Mouse (Mus musculus): ENCODE data around the gene Pygo2.
A peak's percentile ranks its signal among the peaks of the same experiment; 100 is the strongest.
"Not testable (repeated sequence)": the region's sequence is repeated elsewhere in the genome, so short reads cannot be mapped to it uniquely, and the experiment has no call there.

The Pygo2 gene

GRCm38 (mm10) chr3:89420421-89420820 is 9.6 kb upstream of the Pygo2 start:
- no peak for DNase-seq (ENCODE audit: low spot score)

- peak; percentile 59 for DNase-seq (ENCODE audit: low spot score)
Measured at GRCm38 (mm10) chr3:89421002-89421774, 8.8 kb upstream of the Pygo2 start.

- DNase-seq (ENCODE audit: low spot score) = no peak
Measured at GRCm38 (mm10) chr3:89421810-89422473, 8.1 kb upstream of the Pygo2 start.

GRCm38 (mm10) chr3:89422556-89423205 is 7.3 kb upstream of the Pygo2 start:
- no peak for DNase-seq (ENCODE audit: low spot score)

- DNase-seq (ENCODE audit: low spot score) = no peak
Measured at GRCm38 (mm10) chr3:89424416-89425140, 5.4 kb upstream of the Pygo2 start.

- DNase-seq (ENCODE audit: low spot score) = no peak
Measured at GRCm38 (mm10) chr3:89425141-89425525, 4.9 kb upstream of the Pygo2 start.

- DNase-seq (ENCODE audit: low spot score) = no peak
Measured at GRCm38 (mm10) chr3:89425876-89426275, 4.1 kb upstream of the Pygo2 start.

- not testable (repeated sequence) for DNase-seq (ENCODE audit: low spot score)
Measured at GRCm38 (mm10) chr3:89429021-89429420, 993 bp upstream of the Pygo2 start.

GRCm38 (mm10) chr3:89432606-89433005 is 2.6 kb downstream of the Pygo2 start:
- no peak for DNase-seq (ENCODE audit: low spot score)

- DNase-seq (ENCODE audit: low spot score) = no peak
Measured at GRCm38 (mm10) chr3:89434532-89434931, 4.5 kb downstream of the Pygo2 start.

- DNase-seq (ENCODE audit: low spot score) = no peak
Measured at GRCm38 (mm10) chr3:89435041-89435440, 5.0 kb downstream of the Pygo2 start.

- DNase-seq (ENCODE audit: low spot score) = peak; percentile 44
Measured at GRCm38 (mm10) chr3:89436176-89437113, 6.4 kb downstream of the Pygo2 start, which contains the start of gene Pbxip1. Pbxip1 (plus strand) TSS chr3:89436706.

GRCm38 (mm10) chr3:89437269-89437668 is 7.3 kb downstream of the Pygo2 start:
- DNase-seq (ENCODE audit: low spot score) = no peak

GRCm38 (mm10) chr3:89440691-89441090 is 10.7 kb downstream of the Pygo2 start:
- no peak for DNase-seq (ENCODE audit: low spot score)

- DNase-seq (ENCODE audit: low spot score) = no peak
Measured at GRCm38 (mm10) chr3:89448720-89449537, 18.9 kb downstream of the Pygo2 start.

- peak; percentile 59 for DNase-seq (ENCODE audit: low spot score)
Measured at GRCm38 (mm10) chr3:89449541-89449940, 19.5 kb downstream of the Pygo2 start.

- DNase-seq (ENCODE audit: low spot score) = no peak
Measured at GRCm38 (mm10) chr3:89451916-89452315, 21.9 kb downstream of the Pygo2 start.

- DNase-seq (ENCODE audit: low spot score) = no peak
Measured at GRCm38 (mm10) chr3:89454401-89455177, 24.6 kb downstream of the Pygo2 start, which contains the start of gene Pmvk. Pmvk (plus strand) TSS chr3:89454541.

GRCm38 (mm10) chr3:89455786-89456285 is 25.8 kb downstream of the Pygo2 start:
- DNase-seq (ENCODE audit: low spot score) = no peak

Measured in urinary bladder, postnatal 25 days (tissue).